In the genomic region with DNA sequence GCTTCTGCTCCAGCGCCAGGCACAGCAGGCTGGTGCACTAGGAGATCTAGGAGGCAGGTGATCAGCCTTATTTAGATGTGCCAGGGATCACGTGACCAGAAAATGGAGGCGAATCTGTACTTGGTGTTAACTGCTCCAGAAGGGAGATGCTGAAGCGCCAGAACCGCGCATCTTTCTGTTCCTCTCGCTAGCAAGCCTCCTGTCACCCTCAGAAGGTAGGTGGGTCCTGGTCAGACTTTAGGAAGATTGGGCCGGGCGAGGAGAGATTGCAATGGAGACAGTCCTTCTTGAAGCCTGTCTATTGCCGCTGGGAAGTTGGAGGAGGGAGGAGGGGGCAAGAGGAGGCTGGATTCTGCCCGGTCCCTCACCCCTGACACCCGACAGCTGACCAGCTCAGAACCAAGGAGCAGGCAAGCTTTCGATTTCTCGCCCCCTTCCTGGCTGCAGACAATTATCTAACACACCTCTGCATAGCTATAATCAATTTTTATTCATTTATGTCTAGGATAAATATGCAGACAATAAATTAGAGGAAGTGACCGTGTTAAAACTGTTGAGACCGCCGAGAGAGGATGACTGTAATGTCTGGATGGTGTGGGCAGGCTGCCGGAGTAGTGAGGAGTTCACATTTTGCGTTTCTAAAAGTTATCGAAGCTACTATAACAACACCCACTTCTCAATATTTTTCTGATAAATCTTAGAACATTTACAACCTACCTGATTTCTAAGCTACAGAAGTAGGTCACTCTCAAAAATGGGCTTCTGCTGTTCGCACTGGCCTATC, we compare ENCODE assay signal across 8 mouse cellular contexts.
DNase-seq lines count a peak whose midpoint lies in the region; ATAC-seq and TF ChIP-seq lines count a peak whose summit lies in the region.

No protein-coding gene starts in this region.

- DNase-seq in forebrain, embryonic 14.5 days (ENCODE audit: low spot score) = peak; percentile 84
- DNase-seq in intestine, embryonic 14.5 days (ENCODE audit: low spot score) = peak; percentile 66
- DNase-seq in left cerebral cortex, adult 9 months (ENCODE audit: low spot score in 2 of 2) = peak; percentile 73 to 85
- DNase-seq in midbrain, postnatal 0 days (ENCODE audit: low spot score) = peak; percentile 80
- DNase-seq in spleen, adult 18-20 months = no peak
- DNase-seq in adipocyte (ENCODE audit: low spot score) = no peak

- H3K4me3 ChIP-seq in ES-Bruce4 (ENCODE audit: low read depth, low read length) = peak overlapping the region; percentile 66
- H3K4me3 ChIP-seq in forebrain, embryonic 14.5 days (ENCODE audit: low read depth, low read length) = peak overlapping the region; percentile 41
- peak overlapping the region; percentile 30 for H3K4me3 ChIP-seq in intestine, embryonic 14.5 days (ENCODE audit: low read depth, low read length)
- H3K4me3 ChIP-seq in midbrain, postnatal 0 days (ENCODE audit: low read depth, low read length) = peak overlapping the region; percentile 58

- H3K9me3 ChIP-seq in ES-Bruce4 (replicated peaks; ENCODE audit: control insufficient read depth, insufficient read depth, low read length, poor library complexity, severe bottlenecking) = no peaks in the 10 kb centered on the region
- no peaks in the 10 kb centered on the region for H3K9me3 ChIP-seq in forebrain, embryonic 14.5 days (replicated peaks; ENCODE audit: control insufficient read depth, low read length)
- no peaks in the 10 kb centered on the region for H3K9me3 ChIP-seq in intestine, embryonic 14.5 days (ENCODE audit: control insufficient read depth, low read length)
- no peaks in the 10 kb centered on the region for H3K9me3 ChIP-seq in midbrain, postnatal 0 days (ENCODE audit: low read length)

- 11% methylated on average over 21 of the region's 21 CpGs for WGBS in forebrain, embryonic 14.5 days
- 8% methylated on average over 21 of the region's 21 CpGs for WGBS in intestine, embryonic 14.5 days
- WGBS in midbrain, postnatal 0 days = 10% methylated on average over 21 of the region's 21 CpGs

- peak overlapping the region; percentile 68 for H3K27ac ChIP-seq in ES-Bruce4 (ENCODE audit: insufficient read depth, low read length)
- H3K27ac ChIP-seq in forebrain, embryonic 14.5 days (ENCODE audit: low read depth, low read length) = no peak overlapping the region
- no peak overlapping the region for H3K27ac ChIP-seq in intestine, embryonic 14.5 days (ENCODE audit: low read depth)
- H3K27ac ChIP-seq in midbrain, postnatal 0 days (ENCODE audit: low read depth, low read length) = peak overlapping the region; percentile 34; the same call in 1 of the 2 replicates

- TF ChIP-seq EP300 in ES-Bruce4 (IDR thresholded peaks at IDR 0.05; ENCODE audit: insufficient read depth, low read depth, low read length) = no peak

- TF ChIP-seq POLR2A in ES-Bruce4 (IDR thresholded peaks at IDR 0.05; ENCODE audit: insufficient read depth, low read length) = no peak

- no peaks in the 10 kb centered on the region for H3K4me1 ChIP-seq in ES-Bruce4 (ENCODE audit: control insufficient read depth, insufficient read depth, low read length)
- H3K4me1 ChIP-seq in forebrain, embryonic 14.5 days (ENCODE audit: control insufficient read depth, insufficient read depth, low read length) = no peaks in the 10 kb centered on the region
- no peaks in the 10 kb centered on the region for H3K4me1 ChIP-seq in intestine, embryonic 14.5 days (replicated peaks; ENCODE audit: control insufficient read depth, insufficient read depth, low read length)
- H3K4me1 ChIP-seq in midbrain, postnatal 0 days (ENCODE audit: insufficient read depth, low read length) = no peaks in the 10 kb centered on the region

- peak; percentile 83 for ATAC-seq in cerebellum, adult (ENCODE audit: insufficient number of reproducible peaks, low FRiP score, low TSS enrichment)
- peak; percentile 95 for ATAC-seq in forebrain, embryonic 14.5 days
- ATAC-seq in intestine, embryonic 14.5 days (replicated peaks; ENCODE audit: low FRiP score, low TSS enrichment, low read depth) = no peak
- ATAC-seq in midbrain, postnatal 0 days (ENCODE audit: low FRiP score) = peak; percentile 93

- H3K4me2 ChIP-seq in forebrain, embryonic 14.5 days (ENCODE audit: low read length) = peak overlapping the region; percentile 70
- peak overlapping the region; percentile 49 for H3K4me2 ChIP-seq in intestine, embryonic 14.5 days (ENCODE audit: low read length)
- peak overlapping the region; percentile 77 for H3K4me2 ChIP-seq in midbrain, postnatal 0 days (ENCODE audit: low read depth, low read length, poor library complexity, severe bottlenecking)

- H3K9ac ChIP-seq in ES-Bruce4 (ENCODE audit: low read depth, poor library complexity, severe bottlenecking) = peak overlapping the region; percentile 5; the same call in 1 of the 2 replicates
- peak overlapping the region; percentile 57 for H3K9ac ChIP-seq in forebrain, embryonic 14.5 days (ENCODE audit: low read length)
- peak overlapping the region; percentile 1; the same call in 1 of the 2 replicates for H3K9ac ChIP-seq in intestine, embryonic 14.5 days (ENCODE audit: low read length)
- peak overlapping the region; percentile 73 for H3K9ac ChIP-seq in midbrain, postnatal 0 days (replicated peaks; ENCODE audit: low read length, poor library complexity, severe bottlenecking)

- no peaks in the 10 kb centered on the region for H3K36me3 ChIP-seq in ES-Bruce4 (ENCODE audit: control insufficient read depth, insufficient read depth, low read length, poor library complexity, severe bottlenecking)
- no peaks in the 10 kb centered on the region for H3K36me3 ChIP-seq in forebrain, embryonic 14.5 days (ENCODE audit: control insufficient read depth, insufficient read depth, low read length)
- H3K36me3 ChIP-seq in intestine, embryonic 14.5 days (ENCODE audit: control insufficient read depth, insufficient read depth, low read length) = no peaks in the 10 kb centered on the region
- H3K36me3 ChIP-seq in midbrain, postnatal 0 days (ENCODE audit: insufficient read depth, low read length) = no peaks in the 10 kb centered on the region

- no peak for TF ChIP-seq CTCF in ES-Bruce4 (IDR thresholded peaks at IDR 0.05; ENCODE audit: low read depth, low read length)
- TF ChIP-seq CTCF in midbrain, postnatal 0 days (IDR thresholded peaks at IDR 0.05) = no peak

- no peaks in the 10 kb centered on the region for H3K27me3 ChIP-seq in ES-Bruce4 (ENCODE audit: control insufficient read depth, insufficient read depth, low read length, poor library complexity, severe bottlenecking)
- no peaks in the 10 kb centered on the region for H3K27me3 ChIP-seq in forebrain, embryonic 14.5 days (replicated peaks; ENCODE audit: control insufficient read depth, insufficient read depth, low read length)
- peaks cover 18% of the 10 kb centered on the region for H3K27me3 ChIP-seq in intestine, embryonic 14.5 days (replicated peaks; ENCODE audit: control insufficient read depth, insufficient read depth, low read length)
- no peaks in the 10 kb centered on the region for H3K27me3 ChIP-seq in midbrain, postnatal 0 days (ENCODE audit: insufficient read depth, low read length)

Comparison
In these comparisons a context has a peak if more than half of its experiments do, and no peak if none do; other contexts are left out.
1. H3K27ac ChIP-seq: peak in ES-Bruce4 (single experiment) and midbrain, postnatal 0 days (single experiment); none in forebrain, embryonic 14.5 days (single experiment) and intestine, embryonic 14.5 days (single experiment).
2. H3K9ac ChIP-seq: peak in every context shown above with its lines; median percentile 73 in midbrain, postnatal 0 days; 57 in forebrain, embryonic 14.5 days; 5 in ES-Bruce4; 1 in intestine, embryonic 14.5 days.
3. DNase-seq: peak in forebrain, embryonic 14.5 days (single experiment), intestine, embryonic 14.5 days (single experiment), left cerebral cortex, adult 9 months (2 of 2) and midbrain, postnatal 0 days (single experiment); none in spleen, adult 18-20 months (0 of 2) and adipocyte (single experiment).
4. Peak in every context shown above with its lines, with median percentiles within 50 percentile points of each other: H3K4me3 ChIP-seq and H3K4me2 ChIP-seq.